Mouse (Mus musculus): ENCODE measurements around the gene Gm266.

DNA sequence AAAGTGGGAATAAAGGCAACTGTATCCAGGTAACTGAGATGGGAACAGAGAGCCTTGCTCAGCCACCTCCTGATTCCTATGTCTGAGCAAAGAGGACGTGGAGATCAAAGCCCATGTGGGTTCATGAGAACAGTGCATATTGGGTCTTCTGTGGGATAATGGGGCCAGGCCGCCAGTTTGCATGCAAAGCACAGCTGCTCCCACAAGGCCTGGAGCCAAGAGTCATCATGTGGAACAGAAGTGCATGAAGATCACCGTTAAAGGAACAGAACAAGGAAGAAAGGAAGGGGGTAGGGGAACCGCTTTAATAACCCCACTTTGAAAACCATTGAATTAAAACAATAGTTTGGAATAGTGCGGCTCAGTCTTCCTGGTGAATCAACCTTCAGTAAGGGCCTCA is 12.7 kb downstream of the Gm266 start:
- TF ChIP-seq CTCF (IDR thresholded peaks at IDR 0.05; ENCODE audit: borderline replicate concordance, insufficient read depth, low read length) (no peak), POLR2A (IDR thresholded peaks at IDR 0.05; ENCODE audit: low read depth, low read length) (no peak)
